Mouse (Mus musculus) lung, postnatal 0 days (tissue): ENCODE measurements around the gene Kif5c.

ENCODE experiments used
- CTCF ChIP-seq: IDR thresholded peaks from 2 replicates; pipeline ENCODE4 v1.5.1; 2016; ENCODE audit warnings: antibody characterized with exemption, mild to moderate bottlenecking
- EP300 ChIP-seq: IDR thresholded peaks from 2 replicates; pipeline ENCODE4 v1.6.1; 2016; ENCODE audit warnings: antibody characterized with exemption, mild to moderate bottlenecking, control low read depth

DNA sequence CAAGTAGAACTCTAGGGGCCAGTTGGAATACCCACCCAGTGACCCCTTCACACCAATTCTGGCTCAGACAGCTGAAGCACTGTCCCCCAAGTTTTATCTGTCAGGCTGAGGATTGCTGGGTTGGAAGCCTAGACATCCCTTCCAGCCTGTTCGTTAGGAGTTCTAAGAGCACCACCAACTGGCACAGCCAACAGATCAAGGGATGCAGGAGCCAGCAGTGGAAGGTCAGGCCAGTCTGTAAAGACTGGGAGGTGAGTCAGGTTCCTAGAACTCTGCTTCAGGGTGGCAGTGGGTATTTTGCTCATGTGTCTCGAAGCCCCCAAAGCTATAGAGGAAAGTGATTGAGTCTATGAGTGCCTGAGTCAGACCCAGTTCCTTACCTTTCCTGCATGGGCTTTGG lies 37.9 kb downstream of the Kif5c start:
- no peak for TF ChIP-seq CTCF
- TF ChIP-seq EP300: no peak
